Mouse (Mus musculus): ENCODE results near the gene Xrcc1. TPM values are rescaled to one million over a fixed set of nuclear protein-coding genes. Genes with fewer than 3 reads are reported as not detected.
"Not testable (repeated sequence)": the region's sequence is repeated elsewhere in the genome, so short reads cannot be mapped to it uniquely, and the experiment has no call there.

The Xrcc1 gene
- polyA plus RNA-seq, 1 experiment: 129 TPM

DNA sequence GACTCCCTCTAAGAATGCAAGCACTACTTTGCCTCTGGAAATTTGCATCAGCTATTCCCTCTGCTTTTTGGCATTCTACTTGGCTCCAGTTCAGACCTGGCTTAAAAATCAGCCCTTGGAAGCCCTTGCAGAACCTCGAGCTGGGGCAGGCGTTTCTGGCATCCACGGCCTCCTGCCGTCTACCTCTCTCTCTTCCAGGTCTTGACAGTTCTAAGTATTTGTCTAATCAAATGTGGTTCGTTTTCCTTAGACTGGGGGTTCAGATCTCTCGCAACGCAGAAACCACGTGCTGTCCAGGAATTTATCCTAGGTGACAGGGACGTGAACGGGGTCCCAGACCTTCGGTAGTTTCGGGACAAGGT, 39.6 kb upstream of the Xrcc1 start:
- Histone ChIP-seq H3K27ac (ENCODE audit: control insufficient read depth, insufficient read depth, low read depth, low read length, poor library complexity) (no peak overlapping the region), H3K4me1 (ENCODE audit: control insufficient read depth, insufficient read depth, low read length) (no peaks in the 10 kb centered on the region), H3K4me3 (replicated peaks; ENCODE audit: control insufficient read depth, low read depth, low read length) (peak overlapping the region; percentile 5)
- 8% methylated on average over 12 of the region's 12 CpGs for WGBS
- no peak for TF ChIP-seq CTCF (IDR thresholded peaks at IDR 0.05; ENCODE audit: control insufficient read depth, insufficient read depth, low read length)
- TF ChIP-seq POLR2A (IDR thresholded peaks at IDR 0.05; ENCODE audit: borderline replicate concordance, control insufficient read depth, low read depth, low read length): no peak

- no peaks in the 10 kb centered on the region for H3K4me1 ChIP-seq (ENCODE audit: control insufficient read depth, insufficient read depth, low read length)
- H3K4me3 ChIP-seq (replicated peaks; ENCODE audit: control insufficient read depth, low read depth, low read length): peak within 1 kb of the TSS; percentile 85
- whole genome bisulfite sequencing: under 1% methylated on average over 84 of the region's 84 CpGs
- H3K27ac ChIP-seq (ENCODE audit: control insufficient read depth, insufficient read depth, low read depth, low read length, poor library complexity): peak within 1 kb of the TSS; percentile 37; the same call in 1 of the 2 replicates
- TF ChIP-seq CTCF (IDR thresholded peaks at IDR 0.05; ENCODE audit: control insufficient read depth, insufficient read depth, low read length) (no peak), POLR2A (IDR thresholded peaks at IDR 0.05; ENCODE audit: borderline replicate concordance, control insufficient read depth, low read depth, low read length) (peak; percentile 68; the same call in 1 of the 2 replicates)
Measured at GRCm38 (mm10) chr7:24506838-24507725, 39.0 kb upstream of the Xrcc1 start, which contains the start of gene Zfp428. Gene Zfp428 (plus strand): TSS chr7:24507006.

- TF ChIP-seq CTCF (IDR thresholded peaks at IDR 0.05; ENCODE audit: control insufficient read depth, insufficient read depth, low read length) (no peak), POLR2A (IDR thresholded peaks at IDR 0.05; ENCODE audit: borderline replicate concordance, control insufficient read depth, low read depth, low read length) (no peak)
- 1% methylated on average over 20 of the region's 20 CpGs for WGBS
- peak overlapping the region; percentile 85 for H3K4me3 ChIP-seq (replicated peaks; ENCODE audit: control insufficient read depth, low read depth, low read length)
- no peak overlapping the region for H3K27ac ChIP-seq (ENCODE audit: control insufficient read depth, insufficient read depth, low read depth, low read length, poor library complexity)
- H3K4me1 ChIP-seq (ENCODE audit: control insufficient read depth, insufficient read depth, low read length): no peaks in the 10 kb centered on the region
Measured at GRCm38 (mm10) chr7:24507726-24508114, 38.4 kb upstream of the Xrcc1 start.

DNA sequence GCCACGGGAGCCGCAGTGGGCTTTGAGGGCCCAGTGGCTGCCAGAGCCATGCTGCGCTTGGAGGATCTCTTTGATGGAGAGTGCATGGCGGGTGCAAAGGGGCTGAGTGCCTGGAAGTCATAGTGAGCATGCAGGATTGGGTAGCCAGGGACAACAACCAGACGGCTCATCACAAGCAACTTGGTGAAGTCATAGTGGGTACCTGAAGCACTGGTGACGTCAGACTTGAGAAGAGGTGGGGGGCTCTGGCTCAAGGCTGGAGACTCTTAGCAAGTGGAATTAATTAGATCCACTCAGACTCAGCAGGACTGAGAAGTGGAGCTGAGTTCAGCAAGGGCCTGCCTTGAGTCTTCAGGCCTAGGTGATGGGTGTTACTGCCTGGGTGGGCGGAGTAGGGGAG, 33.7 kb upstream of the Xrcc1 start, which contains the start of gene AC161166.1:
AC161166.1 (minus strand) TSS at position 101 of the 400 bp plus-strand sequence.
- no peak within 1 kb of the TSS for H3K4me3 ChIP-seq (replicated peaks; ENCODE audit: control insufficient read depth, low read depth, low read length)
- H3K27ac ChIP-seq (ENCODE audit: control insufficient read depth, insufficient read depth, low read depth, low read length, poor library complexity): no peak within 1 kb of the TSS
- TF ChIP-seq POLR2A (IDR thresholded peaks at IDR 0.05; ENCODE audit: borderline replicate concordance, control insufficient read depth, low read depth, low read length): no peak
- TF ChIP-seq CTCF (IDR thresholded peaks at IDR 0.05; ENCODE audit: control insufficient read depth, insufficient read depth, low read length): no peak
- H3K4me1 ChIP-seq (ENCODE audit: control insufficient read depth, insufficient read depth, low read length): no peaks in the 10 kb centered on the region
- 87% methylated on average over 7 of the region's 7 CpGs for WGBS

DNA sequence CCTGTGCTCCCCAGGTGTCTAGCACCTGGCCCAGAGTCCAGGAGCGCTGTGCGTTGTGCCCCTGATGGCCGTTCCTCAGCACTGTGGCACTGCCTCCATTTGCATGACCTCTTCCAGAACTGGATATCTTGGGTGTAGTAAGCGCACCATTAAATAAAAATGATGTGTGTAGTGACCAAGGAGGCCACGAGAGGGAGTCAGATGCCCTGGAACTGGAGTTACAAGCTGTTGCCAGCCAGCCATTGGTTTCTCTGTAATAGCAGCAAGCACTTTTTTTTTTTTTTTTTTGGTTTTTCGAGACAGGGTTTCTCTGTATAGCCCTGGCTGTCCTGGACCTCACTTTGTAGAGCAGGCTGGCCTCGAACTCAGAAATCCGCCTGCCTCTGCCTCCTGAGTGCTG, 29.8 kb upstream of the Xrcc1 start:
- H3K27ac ChIP-seq (ENCODE audit: control insufficient read depth, insufficient read depth, low read depth, low read length, poor library complexity); H3K4me1 ChIP-seq (ENCODE audit: control insufficient read depth, insufficient read depth, low read length); H3K4me3 ChIP-seq (replicated peaks; ENCODE audit: control insufficient read depth, low read depth, low read length): not testable (repeated sequence)
- 73% methylated on average over 8 of the region's 8 CpGs for WGBS
- TF ChIP-seq CTCF (IDR thresholded peaks at IDR 0.05; ENCODE audit: control insufficient read depth, insufficient read depth, low read length): 0 out of 2 replicates have a peak, but pooled peaks have one; percentile 6

GRCm38 (mm10) chr7:24517077-24517476, 29.0 kb upstream of the Xrcc1 start:
- no peak for TF ChIP-seq POLR2A (IDR thresholded peaks at IDR 0.05; ENCODE audit: borderline replicate concordance, control insufficient read depth, low read depth, low read length)
- no peak for TF ChIP-seq CTCF (IDR thresholded peaks at IDR 0.05; ENCODE audit: control insufficient read depth, insufficient read depth, low read length)
- Histone ChIP-seq H3K4me3 (replicated peaks; ENCODE audit: control insufficient read depth, low read depth, low read length) (no peak overlapping the region), H3K27ac (ENCODE audit: control insufficient read depth, insufficient read depth, low read depth, low read length, poor library complexity) (no peak overlapping the region), H3K4me1 (ENCODE audit: control insufficient read depth, insufficient read depth, low read length) (no peaks in the 10 kb centered on the region)
- 73% methylated on average over 5 of the region's 5 CpGs for WGBS

- 83% methylated on average over 6 of the region's 6 CpGs for WGBS
- no peak for TF ChIP-seq CTCF (IDR thresholded peaks at IDR 0.05; ENCODE audit: control insufficient read depth, insufficient read depth, low read length)
- no peak for TF ChIP-seq POLR2A (IDR thresholded peaks at IDR 0.05; ENCODE audit: borderline replicate concordance, control insufficient read depth, low read depth, low read length)
- Histone ChIP-seq H3K27ac (ENCODE audit: control insufficient read depth, insufficient read depth, low read depth, low read length, poor library complexity) (no peak overlapping the region), H3K4me3 (replicated peaks; ENCODE audit: control insufficient read depth, low read depth, low read length) (no peak overlapping the region), H3K4me1 (ENCODE audit: control insufficient read depth, insufficient read depth, low read length) (no peaks in the 10 kb centered on the region)
Measured at GRCm38 (mm10) chr7:24517654-24518053, 28.4 kb upstream of the Xrcc1 start.

DNA sequence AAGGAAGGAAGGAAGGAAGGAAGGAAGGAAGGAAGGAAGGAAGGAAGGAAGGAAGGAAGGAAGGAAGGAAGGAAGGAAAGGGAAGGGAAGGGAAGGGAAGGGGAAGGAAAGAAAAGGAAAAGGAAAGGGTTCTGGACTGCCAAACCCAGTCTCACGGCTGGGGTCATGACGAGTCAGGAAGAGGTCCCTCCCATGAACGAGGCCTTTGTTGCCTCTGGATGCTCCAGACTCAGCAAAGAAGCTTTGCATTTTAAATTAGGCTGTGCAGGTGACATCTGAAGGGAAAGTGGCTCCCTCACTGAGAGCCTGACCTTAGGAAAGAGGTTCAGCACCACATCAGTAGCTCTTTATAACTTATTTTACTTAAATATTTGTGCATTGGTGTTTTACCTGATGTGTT, 27.0 kb upstream of the Xrcc1 start:
- no peak for TF ChIP-seq CTCF (IDR thresholded peaks at IDR 0.05; ENCODE audit: control insufficient read depth, insufficient read depth, low read length)
- TF ChIP-seq POLR2A (IDR thresholded peaks at IDR 0.05; ENCODE audit: borderline replicate concordance, control insufficient read depth, low read depth, low read length): no peak
- Histone ChIP-seq H3K4me3 (replicated peaks; ENCODE audit: control insufficient read depth, low read depth, low read length) (no peak overlapping the region), H3K4me1 (ENCODE audit: control insufficient read depth, insufficient read depth, low read length) (no peaks in the 10 kb centered on the region), H3K27ac (ENCODE audit: control insufficient read depth, insufficient read depth, low read depth, low read length, poor library complexity) (no peak overlapping the region)
- 51% methylated on average over 3 of the region's 3 CpGs for WGBS

GRCm38 (mm10) chr7:24520054-24520453, 26.0 kb upstream of the Xrcc1 start:
- 78% methylated on average over 10 of the region's 10 CpGs for WGBS

More at GRCm38 (mm10) chr7:24520054-24520453, 26.0 kb upstream of the Xrcc1 start:
- not testable (repeated sequence) for H3K4me3 ChIP-seq (replicated peaks; ENCODE audit: control insufficient read depth, low read depth, low read length); H3K4me1 ChIP-seq (ENCODE audit: control insufficient read depth, insufficient read depth, low read length); H3K27ac ChIP-seq (ENCODE audit: control insufficient read depth, insufficient read depth, low read depth, low read length, poor library complexity)
